Comparison of ENCODE assay signal across 9 mouse cellular contexts in the genomic region with DNA sequence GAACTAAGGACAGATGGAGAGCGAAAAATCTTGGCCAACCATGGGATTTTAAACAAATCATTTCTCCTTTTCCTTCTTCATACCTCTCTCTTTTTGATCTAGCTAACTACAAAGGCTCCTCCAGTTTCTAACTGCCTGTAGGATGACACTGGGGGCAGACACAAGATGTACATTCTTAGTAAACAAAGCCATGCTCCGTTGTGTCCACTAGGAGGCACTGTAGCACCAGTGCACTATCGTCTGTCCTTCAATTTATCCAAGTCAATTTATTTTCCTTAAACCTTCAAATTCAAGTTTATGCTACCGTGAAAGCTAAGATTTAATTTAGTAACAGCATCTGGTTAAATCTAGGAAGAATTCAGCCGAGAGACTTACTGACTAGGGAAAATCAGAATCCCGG. TPM values are rescaled to one million over a fixed set of nuclear protein-coding genes. Genes with fewer than 3 reads are reported as not detected.
DNase-seq lines count a peak whose midpoint lies in the region; ATAC-seq and TF ChIP-seq lines count a peak whose summit lies in the region.
"Had no signal": no experiment of that assay in that cellular context is flagged by ENCODE, and none has a peak within 500 bp of the region (broad histone marks: within the 10 kb centered on the region; RNA-seq: fewer than 3 reads in every experiment).

No protein-coding gene starts in this region.

- peak; percentile 70 for DNase-seq in hindbrain, embryonic 14.5 days (ENCODE audit: low spot score)
- peak; percentile 71 for DNase-seq in CD4-positive helper T cell, adult 2 months (ENCODE audit: low read depth, low spot score)
- no peak for DNase-seq in Patski (ENCODE audit: low read depth, low spot score)
- peak; percentile 51 for DNase-seq in fibroblast of lung, adult 2 months (ENCODE audit: low read depth)
- DNase-seq in limb, embryonic 14.5 days (ENCODE audit: low spot score), result peak; percentile 59
- DNase-seq in spleen, postnatal 36 days (ENCODE audit: low spot score in 2 of 2), result peak; percentile 17 to 35
- no peak for DNase-seq in urinary bladder, adult 2 months (ENCODE audit: low spot score)

- H3K4me3 ChIP-seq in hindbrain, embryonic 14.5 days (replicated peaks; ENCODE audit: low read length), result no peak overlapping the region
- H3K4me3 ChIP-seq in hindbrain, embryonic 13.5 days, result no peak overlapping the region
- H3K4me3 ChIP-seq in limb, embryonic 14.5 days (replicated peaks; ENCODE audit: low read length), result no peak overlapping the region
- H3K4me3 ChIP-seq: liver, embryonic 15.5 days had no signal

- H3K9ac ChIP-seq in hindbrain, embryonic 14.5 days, result no peak overlapping the region
- no peak overlapping the region for H3K9ac ChIP-seq in hindbrain, embryonic 13.5 days
- H3K9ac ChIP-seq in limb, embryonic 14.5 days (ENCODE audit: low read depth, low read length, severe bottlenecking), result no peak overlapping the region
- H3K9ac ChIP-seq: liver, embryonic 15.5 days had no signal

- no peak overlapping the region for H3K4me2 ChIP-seq in hindbrain, embryonic 14.5 days (replicated peaks)
- no peak overlapping the region for H3K4me2 ChIP-seq in hindbrain, embryonic 13.5 days
- no peak overlapping the region for H3K4me2 ChIP-seq in limb, embryonic 14.5 days (replicated peaks; ENCODE audit: low read depth, low read length, severe bottlenecking)
- H3K4me2 ChIP-seq: liver, embryonic 15.5 days had no signal

- H3K36me3 ChIP-seq in hindbrain, embryonic 14.5 days (replicated peaks; ENCODE audit: control insufficient read depth, insufficient read depth), result no peaks in the 10 kb centered on the region
- no peaks in the 10 kb centered on the region for H3K36me3 ChIP-seq in hindbrain, embryonic 13.5 days
- H3K36me3 ChIP-seq in limb, embryonic 14.5 days (ENCODE audit: control insufficient read depth, insufficient read depth, low read length), result no peaks in the 10 kb centered on the region
- H3K36me3 ChIP-seq: liver, embryonic 15.5 days had no signal

- WGBS in hindbrain, embryonic 14.5 days, result 15% methylated on average over 6 of the region's 6 CpGs
- 13% methylated on average over 6 of the region's 6 CpGs for WGBS in hindbrain, embryonic 13.5 days
- WGBS in limb, embryonic 14.5 days, result 20% methylated on average over 6 of the region's 6 CpGs

- H3K9me3 ChIP-seq in hindbrain, embryonic 14.5 days (ENCODE audit: control insufficient read depth, low read length), result no peaks in the 10 kb centered on the region
- no peaks in the 10 kb centered on the region for H3K9me3 ChIP-seq in hindbrain, embryonic 13.5 days
- no peaks in the 10 kb centered on the region for H3K9me3 ChIP-seq in limb, embryonic 14.5 days (ENCODE audit: control insufficient read depth, low read length)
- H3K9me3 ChIP-seq: liver, embryonic 15.5 days had no signal

- H3K27me3 ChIP-seq in hindbrain, embryonic 14.5 days (ENCODE audit: control insufficient read depth, insufficient read depth, low read length), result no peaks in the 10 kb centered on the region
- H3K27me3 ChIP-seq in hindbrain, embryonic 13.5 days, result 0 out of 2 replicates have a peak, but pooled peaks cover 2% of the 10 kb centered on the region
- H3K27me3 ChIP-seq in Patski, result no peaks in the 10 kb centered on the region
- H3K27me3 ChIP-seq in limb, embryonic 14.5 days (ENCODE audit: control insufficient read depth, insufficient read depth, low read length), result no peaks in the 10 kb centered on the region
- H3K27me3 ChIP-seq: liver, embryonic 15.5 days had no signal

- no peak for TF ChIP-seq POLR2A in limb, embryonic 14.5 days (IDR thresholded peaks at IDR 0.05; ENCODE audit: borderline replicate concordance, extremely low read depth, insufficient read depth, insufficient read length)

- no peaks in the 10 kb centered on the region for H3K4me1 ChIP-seq in hindbrain, embryonic 14.5 days (replicated peaks; ENCODE audit: control insufficient read depth, insufficient read depth, low read length)
- H3K4me1 ChIP-seq in hindbrain, embryonic 13.5 days (replicated peaks), result peaks cover 3% of the 10 kb centered on the region; the same call in 1 of the 2 replicates
- no peaks in the 10 kb centered on the region for H3K4me1 ChIP-seq in limb, embryonic 14.5 days (ENCODE audit: control insufficient read depth, insufficient read depth, low read length)

- in situ Hi-C loops in Patski (cut with MboI; ENCODE audit: low pct_unique_long_range_greater_than_20kb), result loop anchor here (5.0 kb wide), 2 partner anchors 61 to 96 kb away; no protein-coding TSS in a partner anchor

- peak; percentile 91 for TF ChIP-seq CTCF in Patski (IDR thresholded peaks at IDR 0.05)

- no peak for ATAC-seq in hindbrain, embryonic 14.5 days (ENCODE audit: low FRiP score)
- no peak for ATAC-seq in hindbrain, embryonic 13.5 days (ENCODE audit: low FRiP score)
- ATAC-seq in Patski, result no peak
- ATAC-seq in limb, embryonic 14.5 days (ENCODE audit: low FRiP score, low read depth), result no peak

- CTCF ChIA-PET in Patski (lab: Charles Lee), result interaction anchor here (0.6 to 3.1 kb wide), 27 partner anchors 9 to 191 kb away, joined by 3 to 16 read pairs (median 4); no protein-coding TSS in a partner anchor

- POLR2A ChIA-PET in Patski (lab: Charles Lee), result interaction anchor here (0.6 kb wide), 1 partner anchor 78 kb away, joined by 3 read pairs; no protein-coding TSS in a partner anchor

- no peak overlapping the region for H3K27ac ChIP-seq in hindbrain, embryonic 14.5 days
- no peak overlapping the region for H3K27ac ChIP-seq in hindbrain, embryonic 13.5 days
- H3K27ac ChIP-seq in limb, embryonic 14.5 days (replicated peaks; ENCODE audit: low read depth, low read length), result no peak overlapping the region
- H3K27ac ChIP-seq: liver, embryonic 15.5 days had no signal

RNA-seq across cellular contexts. Expression of a gene that starts 45.9 kb away (rescaled TPM):
- polyA plus RNA-seq in hindbrain, embryonic 14.5 days (2014; fragmentation: Nextera tagmentation; extraction: Ambion mirVana), result 41.5 and 44.4 TPM in 2 replicates
- 32.8 and 32.9 TPM in 2 replicates for polyA plus RNA-seq in hindbrain, embryonic 13.5 days (2015; fragmentation: Nextera tagmentation; extraction: Ambion mirVana)
- polyA plus RNA-seq in Patski (2021), result 37.0 TPM
- polyA plus RNA-seq in limb, embryonic 14.5 days (2012; rRNA removed), result 17.0 and 18.0 TPM in 2 replicates
- 27.5 and 34.1 TPM in 2 replicates for polyA plus RNA-seq in limb, embryonic 14.5 days (2014; fragmentation: Nextera tagmentation; extraction: Ambion mirVana)
- polyA plus RNA-seq in urinary bladder, adult 2 months (2012; rRNA removed), result 9.1 and 9.3 TPM in 2 replicates

Comparison
In these comparisons a context has a peak if more than half of its experiments do, and no peak if none do; other contexts are left out.
1. DNase-seq: peak in hindbrain, embryonic 14.5 days (single experiment), CD4-positive helper T cell, adult 2 months (single experiment), fibroblast of lung, adult 2 months (single experiment), limb, embryonic 14.5 days (single experiment) and spleen, postnatal 36 days (2 of 2); none in Patski (single experiment) and urinary bladder, adult 2 months (single experiment).